Mouse (Mus musculus): ENCODE data around the gene Gm4763. TPM values are rescaled to one million over a fixed set of nuclear protein-coding genes. Genes with fewer than 3 reads are reported as not detected.

Gene Gm4763
- polyA plus RNA-seq, 1 experiment from 2014 or later: not detected

DNA sequence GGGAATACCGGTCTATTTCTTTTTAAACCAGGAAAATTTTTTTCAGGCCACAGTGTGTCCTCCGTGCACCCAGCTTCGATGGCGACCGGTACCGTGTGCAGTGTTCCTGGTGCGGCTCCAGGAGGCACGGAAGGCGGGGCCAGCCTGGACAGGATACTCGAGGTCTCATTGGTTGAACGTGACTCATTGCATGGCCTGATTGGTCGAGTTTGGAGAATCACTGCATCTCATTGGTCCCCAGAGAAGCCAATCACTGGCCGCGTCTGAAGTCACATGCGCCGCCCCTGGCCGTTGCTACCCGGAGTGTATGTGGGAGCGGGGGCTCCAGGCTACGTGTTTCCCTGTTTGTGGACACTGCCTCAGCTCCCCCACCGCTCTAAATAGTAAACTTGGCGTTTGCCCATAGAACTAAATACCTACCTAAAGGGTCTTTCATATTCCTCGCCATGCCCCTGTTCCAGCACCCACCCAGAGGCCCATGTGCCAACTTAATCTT is 54.7 kb downstream of the Gm4763 start:
- Histone ChIP-seq H3K27ac (ENCODE audit: low read length) (no peak overlapping the region), H3K4me1 (ENCODE audit: insufficient read depth, low read depth, low read length) (no peaks in the 10 kb centered on the region), H3K27me3 (replicated peaks; ENCODE audit: insufficient read depth, low read length) (no peaks in the 10 kb centered on the region), H3K4me2 (replicated peaks; ENCODE audit: low read depth, low read length) (no peak overlapping the region), H3K9ac (replicated peaks; ENCODE audit: low read depth) (no peak overlapping the region), H3K36me3 (ENCODE audit: insufficient read depth, low read length) (no peaks in the 10 kb centered on the region), H3K4me3 (ENCODE audit: low read depth, low read length) (no peak overlapping the region), H3K9me3 (ENCODE audit: low read length) (no peaks in the 10 kb centered on the region)
- 91% methylated on average over 23 of the region's 23 CpGs for WGBS
- TF ChIP-seq EP300 (IDR thresholded peaks at IDR 0.05) (no peak), CTCF (IDR thresholded peaks at IDR 0.05) (no peak)
- no peak for DNase-seq (ENCODE audit: low spot score)
- ATAC-seq: no peak

Other genes with a start within 250 kb of the Gm4763 start
- 1.7 and 1.9 TPM in 2 replicates for gene Cadm4, start 244.9 kb downstream of the Gm4763 start, polyA plus RNA-seq (2015; fragmentation: Nextera tagmentation; extraction: Ambion mirVana)
- gene Zfp428, start 219.9 kb downstream of the Gm4763 start, polyA plus RNA-seq (2015; fragmentation: Nextera tagmentation; extraction: Ambion mirVana): 13.1 and 17.0 TPM in 2 replicates
- gene AC161166.1, start 214.5 kb downstream of the Gm4763 start, polyA plus RNA-seq (2015; fragmentation: Nextera tagmentation; extraction: Ambion mirVana): 0.06 and 0.10 TPM in 2 replicates
- gene Irgq, start 196.2 kb downstream of the Gm4763 start, polyA plus RNA-seq (2015; fragmentation: Nextera tagmentation; extraction: Ambion mirVana): 3.5 and 4.0 TPM in 2 replicates
- 0.19 and 0.39 TPM in 2 replicates for gene Pinlyp, start 180.8 kb downstream of the Gm4763 start, polyA plus RNA-seq (2015; fragmentation: Nextera tagmentation; extraction: Ambion mirVana)
- gene Xrcc1, start 180.6 kb downstream of the Gm4763 start, polyA plus RNA-seq (2015; fragmentation: Nextera tagmentation; extraction: Ambion mirVana): 35.4 and 37.0 TPM in 2 replicates
- 13.4 and 14.5 TPM in 2 replicates for gene Ethe1, start 139.4 kb downstream of the Gm4763 start, polyA plus RNA-seq (2015; fragmentation: Nextera tagmentation; extraction: Ambion mirVana)
- 1.5 TPM in 2 replicates for gene Zfp575, start 139.3 kb downstream of the Gm4763 start, polyA plus RNA-seq (2015; fragmentation: Nextera tagmentation; extraction: Ambion mirVana)
- gene Phldb3, start 116.1 kb downstream of the Gm4763 start, polyA plus RNA-seq (2015; fragmentation: Nextera tagmentation; extraction: Ambion mirVana): 0.33 and 0.42 TPM in 2 replicates
- not detected in 2 replicates for gene Lypd3, start 90.4 kb downstream of the Gm4763 start, polyA plus RNA-seq (2015; fragmentation: Nextera tagmentation; extraction: Ambion mirVana)
- not detected in 2 replicates for gene Tex101, start 50.2 kb downstream of the Gm4763 start, polyA plus RNA-seq (2015; fragmentation: Nextera tagmentation; extraction: Ambion mirVana)
- not detected in 2 replicates for gene BC049730, start 17.7 kb downstream of the Gm4763 start, polyA plus RNA-seq (2015; fragmentation: Nextera tagmentation; extraction: Ambion mirVana)
- 3.5 and 4.1 TPM in 2 replicates for gene Cd177, start 33.4 kb upstream of the Gm4763 start, polyA plus RNA-seq (2015; fragmentation: Nextera tagmentation; extraction: Ambion mirVana)
- 0.73 and 0.82 TPM in 2 replicates for gene Ceacam10, start 50.3 kb upstream of the Gm4763 start, polyA plus RNA-seq (2015; fragmentation: Nextera tagmentation; extraction: Ambion mirVana)
- gene Gm9844, start 135.3 kb upstream of the Gm4763 start, polyA plus RNA-seq (2015; fragmentation: Nextera tagmentation; extraction: Ambion mirVana): 13.3 and 13.8 TPM in 2 replicates
- not detected in 2 replicates for gene Lypd4, start 143.0 kb upstream of the Gm4763 start, polyA plus RNA-seq (2015; fragmentation: Nextera tagmentation; extraction: Ambion mirVana)
- gene Dmrtc2, start 143.1 kb upstream of the Gm4763 start, polyA plus RNA-seq (2015; fragmentation: Nextera tagmentation; extraction: Ambion mirVana): not detected in 2 replicates
- gene Rps19, start 157.5 kb upstream of the Gm4763 start, polyA plus RNA-seq (2015; fragmentation: Nextera tagmentation; extraction: Ambion mirVana): 2,947 and 3,302 TPM in 2 replicates
- 3.2 and 4.3 TPM in 2 replicates for gene Cd79a, start 170.5 kb upstream of the Gm4763 start, polyA plus RNA-seq (2015; fragmentation: Nextera tagmentation; extraction: Ambion mirVana)
- 123 and 143 TPM in 2 replicates for gene Arhgef1, start 176.0 kb upstream of the Gm4763 start, polyA plus RNA-seq (2015; fragmentation: Nextera tagmentation; extraction: Ambion mirVana)
- gene Gm4881, start 217.6 kb upstream of the Gm4763 start, polyA plus RNA-seq (2015; fragmentation: Nextera tagmentation; extraction: Ambion mirVana): not detected in 2 replicates
- gene Rabac1, start 245.8 kb upstream of the Gm4763 start, polyA plus RNA-seq (2015; fragmentation: Nextera tagmentation; extraction: Ambion mirVana): 488 and 561 TPM in 2 replicates